Mouse (Mus musculus): ENCODE data around the gene Krt39. TPM values are rescaled to one million over a fixed set of nuclear protein-coding genes. Genes with fewer than 3 reads are reported as not detected.

Krt39 gene
- 0.21 and 0.60 TPM in 2 replicates for polyA plus RNA-seq (2015; fragmentation: Nextera tagmentation; extraction: Ambion mirVana)

DNA sequence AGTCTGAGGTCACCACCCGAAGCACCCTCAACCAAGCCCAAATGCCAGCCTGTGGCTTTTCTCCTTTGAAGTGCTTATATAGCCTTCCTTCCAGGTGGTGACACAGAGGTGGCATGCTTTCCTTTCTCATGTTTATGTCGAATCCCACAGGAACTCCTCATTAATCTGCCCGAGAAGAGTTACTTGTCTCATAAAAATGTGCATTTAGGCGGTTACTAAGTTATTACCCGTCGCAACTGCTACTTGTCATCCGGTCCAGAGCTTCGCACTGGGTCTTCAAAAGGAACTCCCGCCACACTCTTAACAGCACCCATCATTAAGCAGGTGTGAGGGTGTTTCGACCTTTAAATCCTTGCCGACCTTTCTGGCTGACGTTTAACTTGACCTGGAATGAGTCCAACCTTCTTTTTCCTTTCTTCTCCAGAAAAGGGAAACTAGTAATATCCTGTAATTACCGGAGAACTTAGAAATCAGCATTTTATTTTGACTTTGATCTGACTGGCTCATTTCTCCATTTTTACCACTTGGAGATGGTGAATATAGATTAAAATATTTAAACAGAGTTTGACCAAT, at the start of gene Krt39:
Gene Krt39 (minus strand): TSS at position 51 of the 573 bp plus-strand sequence.
- H3K4me3 ChIP-seq (ENCODE audit: low read length), result no peak within 1 kb of the TSS
- no peak within 1 kb of the TSS for H3K9ac ChIP-seq (replicated peaks; ENCODE audit: low read length)
- 12% methylated on average over 13 of the region's 13 CpGs for WGBS
- no peak within 1 kb of the TSS for H3K4me2 ChIP-seq (replicated peaks; ENCODE audit: low read depth, low read length)
- ATAC-seq (ENCODE audit: low FRiP score, low TSS enrichment), result no peak
- H3K36me3 ChIP-seq (ENCODE audit: insufficient read depth, low read length), result no peaks in the 10 kb centered on the region
- H3K9me3 ChIP-seq (ENCODE audit: low read length), result no peaks in the 10 kb centered on the region
- no peak within 1 kb of the TSS for H3K27ac ChIP-seq (ENCODE audit: low read length)
- H3K4me1 ChIP-seq (ENCODE audit: insufficient read depth, low read length), result no peaks in the 10 kb centered on the region
- H3K27me3 ChIP-seq (ENCODE audit: insufficient read depth, low read length), result no peaks in the 10 kb centered on the region

DNA sequence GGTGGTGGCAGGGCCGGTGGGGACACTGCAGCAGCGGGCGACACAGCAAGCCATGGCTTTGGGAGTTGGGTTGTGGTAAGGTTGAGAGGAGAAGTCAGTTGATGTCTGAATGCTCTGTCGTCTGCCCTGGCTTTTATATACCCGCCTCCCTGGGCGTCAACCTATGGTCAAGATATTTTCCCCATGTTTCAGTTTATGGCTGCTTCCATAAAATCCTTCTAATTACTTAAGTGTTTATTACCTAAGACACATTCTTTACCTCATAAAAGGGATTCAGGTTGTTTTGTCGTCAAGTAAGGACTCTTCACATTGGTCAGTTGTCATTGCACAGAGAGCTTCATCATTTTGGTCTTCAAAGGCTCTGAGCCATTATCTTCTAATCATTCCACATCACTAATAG, 45.4 kb upstream of the Krt39 start, which contains the start of gene Krtap3-1:
Gene Krtap3-1 (minus strand): TSS at position 101 of the 400 bp plus-strand sequence.
- H3K9ac ChIP-seq (replicated peaks; ENCODE audit: low read length), result no peak within 1 kb of the TSS
- H3K36me3 ChIP-seq (ENCODE audit: insufficient read depth, low read length), result no peaks in the 10 kb centered on the region
- no peak within 1 kb of the TSS for H3K4me2 ChIP-seq (replicated peaks; ENCODE audit: low read depth, low read length)
- no peaks in the 10 kb centered on the region for H3K9me3 ChIP-seq (ENCODE audit: low read length)
- ATAC-seq (ENCODE audit: low FRiP score, low TSS enrichment), result no peak
- 62% methylated on average over 7 of the region's 7 CpGs for WGBS
- no peak within 1 kb of the TSS for H3K27ac ChIP-seq (ENCODE audit: low read length)
- H3K4me3 ChIP-seq (ENCODE audit: low read length), result no peak within 1 kb of the TSS
- H3K4me1 ChIP-seq (ENCODE audit: insufficient read depth, low read length), result no peaks in the 10 kb centered on the region
- H3K27me3 ChIP-seq (ENCODE audit: insufficient read depth, low read length), result no peaks in the 10 kb centered on the region

DNA sequence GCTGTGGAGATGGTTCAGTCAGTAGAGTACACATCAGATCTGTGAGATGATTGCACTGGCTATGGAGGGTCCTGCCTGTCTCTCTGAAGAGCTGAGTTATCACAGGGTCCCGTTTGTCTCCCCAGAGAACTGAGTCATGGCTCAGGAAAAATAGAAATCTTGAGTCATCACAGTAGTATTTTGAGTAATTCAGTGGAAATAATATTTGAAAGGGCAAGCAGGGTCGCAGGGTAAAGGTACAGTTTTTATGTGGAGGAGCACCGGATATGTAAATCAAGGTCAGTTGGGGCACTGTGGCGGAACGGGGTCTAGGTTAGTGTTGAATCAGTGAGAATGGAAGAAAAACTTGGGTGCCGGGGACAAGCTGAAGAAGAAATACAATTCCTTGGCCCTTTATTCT, 41.4 kb upstream of the Krt39 start:
- Histone ChIP-seq H3K27ac (ENCODE audit: low read length) (no peak overlapping the region), H3K4me2 (replicated peaks; ENCODE audit: low read depth, low read length) (no peak overlapping the region), H3K9me3 (ENCODE audit: low read length) (no peaks in the 10 kb centered on the region), H3K4me1 (ENCODE audit: insufficient read depth, low read length) (no peaks in the 10 kb centered on the region), H3K27me3 (ENCODE audit: insufficient read depth, low read length) (no peaks in the 10 kb centered on the region), H3K9ac (replicated peaks; ENCODE audit: low read length) (no peak overlapping the region), H3K4me3 (ENCODE audit: low read length) (no peak overlapping the region), H3K36me3 (ENCODE audit: insufficient read depth, low read length) (no peaks in the 10 kb centered on the region)
- 68% methylated on average over 6 of the region's 6 CpGs for WGBS
- ATAC-seq (ENCODE audit: low FRiP score, low TSS enrichment), result no peak

DNA sequence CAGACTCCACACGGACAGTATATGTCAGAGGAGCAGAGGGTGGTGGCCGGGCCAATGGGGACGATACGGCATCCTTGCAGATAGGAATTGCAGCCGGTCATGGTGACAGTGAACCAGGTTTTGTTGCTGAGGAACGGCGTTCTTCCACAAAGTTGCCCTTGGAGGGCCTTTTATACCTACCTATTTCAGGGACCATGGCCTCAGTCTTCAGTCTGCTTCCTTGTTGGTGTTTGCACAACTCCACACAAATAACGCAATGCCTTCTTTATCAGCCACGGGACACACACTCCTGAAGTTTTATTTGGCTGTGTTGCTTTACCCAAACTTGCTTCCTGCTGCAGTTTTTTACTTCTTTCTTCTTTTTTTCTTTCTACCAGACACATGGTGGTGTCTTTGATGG, 38.2 kb upstream of the Krt39 start, which contains the start of gene Gm11939:
Gene Gm11939 (minus strand): TSS at position 101 of the 400 bp plus-strand sequence.
- Histone ChIP-seq H3K4me1 (ENCODE audit: insufficient read depth, low read length) (no peaks in the 10 kb centered on the region), H3K27ac (ENCODE audit: low read length) (no peak within 1 kb of the TSS), H3K9ac (replicated peaks; ENCODE audit: low read length) (no peak within 1 kb of the TSS), H3K9me3 (ENCODE audit: low read length) (no peaks in the 10 kb centered on the region), H3K27me3 (ENCODE audit: insufficient read depth, low read length) (no peaks in the 10 kb centered on the region), H3K4me2 (replicated peaks; ENCODE audit: low read depth, low read length) (no peak within 1 kb of the TSS), H3K36me3 (ENCODE audit: insufficient read depth, low read length) (no peaks in the 10 kb centered on the region), H3K4me3 (ENCODE audit: low read length) (no peak within 1 kb of the TSS)
- no peak for ATAC-seq (ENCODE audit: low FRiP score, low TSS enrichment)
- 90% methylated on average over 9 of the region's 9 CpGs for WGBS

DNA sequence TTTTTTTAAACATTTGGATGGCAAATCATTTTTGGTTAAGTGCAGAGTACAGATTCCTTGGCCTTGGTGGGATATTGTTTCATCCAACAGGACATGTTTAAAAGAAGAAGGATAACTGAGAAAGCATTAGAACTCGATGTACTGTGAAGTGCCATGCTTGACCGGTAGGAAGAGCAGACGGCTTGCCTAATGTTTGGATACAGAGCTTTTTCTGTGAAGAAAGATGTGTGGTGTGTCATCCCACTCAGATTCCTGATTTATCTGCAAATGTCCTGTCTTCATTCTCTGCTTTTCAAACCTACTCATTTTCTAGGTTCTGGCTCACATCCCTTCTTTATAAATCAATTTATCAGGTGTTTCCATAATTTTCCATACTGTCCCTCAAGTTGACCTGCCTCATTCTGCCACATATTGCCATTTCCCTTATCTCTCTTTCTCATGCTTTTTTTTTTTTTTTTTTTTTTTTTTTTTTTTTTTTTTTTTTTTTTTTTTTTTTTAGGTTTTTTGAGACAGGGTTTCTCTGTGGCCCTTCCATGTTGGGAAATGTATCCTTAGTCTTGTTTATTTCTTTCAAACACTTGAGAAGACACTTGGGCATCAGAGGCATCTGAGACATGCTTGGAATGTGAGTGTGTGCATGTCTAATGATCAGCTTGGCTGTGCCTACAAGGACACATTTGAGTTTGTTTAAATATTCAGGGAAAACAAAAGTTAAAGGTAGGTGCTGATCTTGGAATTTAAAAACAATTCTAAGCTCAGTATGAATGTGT, 37.0 kb upstream of the Krt39 start:
- Histone ChIP-seq H3K4me1 (ENCODE audit: insufficient read depth, low read length) (no peaks in the 10 kb centered on the region), H3K36me3 (ENCODE audit: insufficient read depth, low read length) (no peaks in the 10 kb centered on the region), H3K9me3 (ENCODE audit: low read length) (no peaks in the 10 kb centered on the region), H3K4me3 (ENCODE audit: low read length) (no peak overlapping the region), H3K27me3 (ENCODE audit: insufficient read depth, low read length) (no peaks in the 10 kb centered on the region), H3K4me2 (replicated peaks; ENCODE audit: low read depth, low read length) (no peak overlapping the region), H3K9ac (replicated peaks; ENCODE audit: low read length) (no peak overlapping the region), H3K27ac (ENCODE audit: low read length) (no peak overlapping the region)
- no peak for ATAC-seq (ENCODE audit: low FRiP score, low TSS enrichment)
- 55% methylated on average over 3 of the region's 3 CpGs for WGBS

DNA sequence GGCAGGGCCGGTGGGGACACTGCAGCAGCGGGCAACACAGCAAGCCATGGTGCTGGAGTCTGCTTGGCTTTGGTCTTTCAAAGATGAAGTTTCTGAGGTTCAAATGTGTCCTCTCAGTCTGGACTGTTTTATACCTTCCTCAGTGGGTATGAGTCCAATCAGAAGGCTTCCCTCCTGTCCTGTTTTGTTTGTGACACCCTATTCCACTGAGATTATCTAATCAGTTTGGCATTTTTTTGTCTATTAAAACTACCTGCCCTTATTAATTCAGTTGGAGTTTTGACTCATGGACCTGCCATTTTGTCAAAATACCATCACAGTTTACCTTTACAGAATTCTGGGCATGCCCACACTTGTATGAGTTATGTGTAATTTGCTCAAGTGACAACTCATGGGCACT, 35.6 kb upstream of the Krt39 start, which contains the start of gene Krtap3-2:
Gene Krtap3-2 (minus strand): TSS at position 101 of the 400 bp plus-strand sequence.
- Histone ChIP-seq H3K9ac (replicated peaks; ENCODE audit: low read length) (no peak within 1 kb of the TSS), H3K27ac (ENCODE audit: low read length) (no peak within 1 kb of the TSS), H3K36me3 (ENCODE audit: insufficient read depth, low read length) (no peaks in the 10 kb centered on the region), H3K4me3 (ENCODE audit: low read length) (no peak within 1 kb of the TSS), H3K27me3 (ENCODE audit: insufficient read depth, low read length) (no peaks in the 10 kb centered on the region), H3K9me3 (ENCODE audit: low read length) (no peaks in the 10 kb centered on the region), H3K4me1 (ENCODE audit: insufficient read depth, low read length) (no peaks in the 10 kb centered on the region), H3K4me2 (replicated peaks; ENCODE audit: low read depth, low read length) (no peak within 1 kb of the TSS)
- no peak for ATAC-seq (ENCODE audit: low FRiP score, low TSS enrichment)
- 85% methylated on average over 2 of the region's 2 CpGs for WGBS

DNA sequence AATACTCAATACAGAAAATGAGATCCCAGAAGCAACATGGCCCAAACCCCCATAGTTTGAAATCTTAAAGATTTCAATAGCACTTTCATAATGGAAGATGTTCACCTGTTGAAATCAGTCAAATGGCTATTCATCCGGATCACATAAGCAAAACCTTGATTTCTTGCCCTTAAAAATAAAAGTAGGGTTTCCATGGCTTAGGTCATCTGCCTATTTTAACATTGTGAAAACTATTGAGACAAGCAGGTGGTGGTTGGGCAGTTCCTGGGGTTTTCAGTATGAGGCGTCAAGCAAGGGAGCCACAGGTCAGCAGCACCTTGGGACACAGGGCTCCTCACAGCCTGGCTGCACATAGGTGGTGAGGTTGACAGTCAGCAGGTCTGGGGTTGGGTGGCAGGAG, 35.1 kb upstream of the Krt39 start:
- no peak overlapping the region for H3K27ac ChIP-seq (ENCODE audit: low read length)
- H3K4me3 ChIP-seq (ENCODE audit: low read length), result no peak overlapping the region
- no peak for ATAC-seq (ENCODE audit: low FRiP score, low TSS enrichment)
- H3K36me3 ChIP-seq (ENCODE audit: insufficient read depth, low read length), result no peaks in the 10 kb centered on the region
- H3K4me1 ChIP-seq (ENCODE audit: insufficient read depth, low read length), result no peaks in the 10 kb centered on the region
- H3K9me3 ChIP-seq (ENCODE audit: low read length), result no peaks in the 10 kb centered on the region
- H3K9ac ChIP-seq (replicated peaks; ENCODE audit: low read length), result no peak overlapping the region
- H3K4me2 ChIP-seq (replicated peaks; ENCODE audit: low read depth, low read length), result no peak overlapping the region
- H3K27me3 ChIP-seq (ENCODE audit: insufficient read depth, low read length), result no peaks in the 10 kb centered on the region
- WGBS, result 82% methylated on average over 2 of the region's 2 CpGs

DNA sequence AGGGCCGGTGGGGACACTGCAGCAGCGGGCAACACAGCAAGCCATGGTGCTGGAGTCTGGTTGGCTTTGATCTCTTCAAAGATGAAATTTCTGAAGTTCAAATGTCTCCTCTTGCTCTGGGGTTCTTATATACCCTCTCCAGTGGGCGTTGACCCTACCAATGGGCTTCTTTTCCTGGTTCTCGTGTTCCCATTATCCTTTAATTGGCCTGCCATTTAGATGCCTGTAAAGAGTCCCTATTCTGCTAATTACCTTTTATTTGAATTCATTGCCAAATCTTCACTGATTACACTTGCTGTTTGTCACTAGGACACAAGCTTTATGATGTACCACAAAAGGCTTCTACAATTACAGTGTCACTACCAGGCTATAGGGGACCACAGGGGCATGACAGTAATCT, 29.6 kb upstream of the Krt39 start, which contains the start of gene Krtap3-3:
Gene Krtap3-3 (minus strand): TSS at position 101 of the 400 bp plus-strand sequence.
- Histone ChIP-seq H3K4me1 (ENCODE audit: insufficient read depth, low read length) (no peaks in the 10 kb centered on the region), H3K9ac (replicated peaks; ENCODE audit: low read length) (no peak within 1 kb of the TSS), H3K4me2 (replicated peaks; ENCODE audit: low read depth, low read length) (no peak within 1 kb of the TSS), H3K4me3 (ENCODE audit: low read length) (no peak within 1 kb of the TSS), H3K9me3 (ENCODE audit: low read length) (no peaks in the 10 kb centered on the region), H3K27ac (ENCODE audit: low read length) (no peak within 1 kb of the TSS), H3K27me3 (ENCODE audit: insufficient read depth, low read length) (no peaks in the 10 kb centered on the region), H3K36me3 (ENCODE audit: insufficient read depth, low read length) (no peaks in the 10 kb centered on the region)
- WGBS, result 40% methylated on average over 3 of the region's 4 CpGs
- ATAC-seq (ENCODE audit: low FRiP score, low TSS enrichment), result no peak

DNA sequence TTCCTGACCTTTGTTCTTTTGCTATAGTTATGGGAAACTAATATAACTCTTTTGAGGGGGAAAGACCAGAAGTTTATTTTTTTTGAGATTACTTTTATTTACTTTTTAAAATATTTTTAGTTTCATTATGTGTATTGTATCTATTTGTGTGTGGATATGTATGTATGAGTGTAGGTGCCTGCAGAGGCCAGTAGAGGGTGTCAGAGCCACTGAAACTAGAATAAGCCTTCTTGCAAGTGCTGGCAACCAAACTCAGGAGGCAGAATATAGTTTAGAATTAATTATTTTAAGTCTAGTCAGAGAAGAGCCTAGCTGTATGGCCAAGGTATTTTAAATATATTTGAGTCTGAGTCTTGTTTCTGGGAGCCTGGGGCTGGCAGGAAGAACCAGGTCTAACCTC, 26.8 kb upstream of the Krt39 start:
- Histone ChIP-seq H3K4me3 (ENCODE audit: low read length) (no peak overlapping the region), H3K9me3 (ENCODE audit: low read length) (no peaks in the 10 kb centered on the region), H3K4me1 (ENCODE audit: insufficient read depth, low read length) (no peaks in the 10 kb centered on the region), H3K27me3 (ENCODE audit: insufficient read depth, low read length) (no peaks in the 10 kb centered on the region), H3K27ac (ENCODE audit: low read length) (no peak overlapping the region), H3K4me2 (replicated peaks; ENCODE audit: low read depth, low read length) (no peak overlapping the region), H3K36me3 (ENCODE audit: insufficient read depth, low read length) (no peaks in the 10 kb centered on the region), H3K9ac (replicated peaks; ENCODE audit: low read length) (no peak overlapping the region)
- no peak for ATAC-seq (ENCODE audit: low FRiP score, low TSS enrichment)

DNA sequence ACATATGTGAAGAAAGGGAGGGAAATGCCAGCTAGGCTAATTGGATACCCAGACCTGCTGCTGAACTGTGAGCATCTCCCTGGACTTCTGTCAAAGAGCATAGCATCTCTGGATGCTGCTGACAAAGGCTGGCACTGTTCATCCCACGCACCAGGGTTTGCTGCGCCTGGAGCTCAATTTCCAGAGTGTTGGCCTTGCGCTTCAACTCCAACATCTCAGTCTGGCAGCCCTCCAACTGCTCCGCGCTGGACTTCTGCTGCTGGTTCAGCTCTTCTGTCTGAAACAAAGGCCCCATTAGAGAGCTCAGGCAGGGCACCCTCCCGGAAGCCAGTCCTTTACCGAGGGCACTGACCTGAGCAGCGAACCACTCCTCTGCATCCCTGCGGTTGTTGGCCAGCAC, 18.6 kb upstream of the Krt39 start:
- H3K4me2 ChIP-seq (replicated peaks; ENCODE audit: low read depth, low read length), result no peak overlapping the region
- no peak overlapping the region for H3K4me3 ChIP-seq (ENCODE audit: low read length)
- no peak overlapping the region for H3K9ac ChIP-seq (replicated peaks; ENCODE audit: low read length)
- H3K27me3 ChIP-seq (ENCODE audit: insufficient read depth, low read length), result no peaks in the 10 kb centered on the region
- H3K4me1 ChIP-seq (ENCODE audit: insufficient read depth, low read length), result no peaks in the 10 kb centered on the region
- H3K9me3 ChIP-seq (ENCODE audit: low read length), result no peaks in the 10 kb centered on the region
- WGBS, result 41% methylated on average over 9 of the region's 9 CpGs
- no peak overlapping the region for H3K27ac ChIP-seq (ENCODE audit: low read length)
- no peaks in the 10 kb centered on the region for H3K36me3 ChIP-seq (ENCODE audit: insufficient read depth, low read length)
- ATAC-seq (ENCODE audit: low FRiP score, low TSS enrichment), result peak; percentile 35; the same call in 1 of the 2 replicates

Data from kidney, embryonic 16.5 days (tissue).